Mouse (Mus musculus) hindbrain, embryonic 13.5 days (tissue): ENCODE measurements around the gene Srp72. TPM values are rescaled to one million over a fixed set of nuclear protein-coding genes. Genes with fewer than 3 reads are reported as not detected.
"Not testable (repeated sequence)": the region's sequence is repeated elsewhere in the genome, so short reads cannot be mapped to it uniquely, and the experiment has no call there.

Source experiments
- ATAC-seq: fragments of 200-750 bp; cut with Nextera tagmentation; 2 replicates; pipeline ENCODE4 v1.8.0; 2017; ENCODE audit warnings: moderate TSS enrichment; ENCODE audit not compliant: low FRiP score
- H3K27ac ChIP-seq: fragments of 300-500 bp; sonication (generic); 2 replicates; pipeline ENCODE4 v1.5.1; 2015; ENCODE audit warnings: inconsistent platforms, mild to moderate bottlenecking, moderate library complexity
- H3K27me3 ChIP-seq: fragments of 300-500 bp; sonication (generic); 2 replicates; pipeline ENCODE4 v1.6.1; 2015; ENCODE audit warnings: mild to moderate bottlenecking, inconsistent platforms
- H3K36me3 ChIP-seq: fragments of 300-500 bp; sonication (generic); 2 replicates; pipeline ENCODE4 v1.6.1; 2015; ENCODE audit warnings: mild to moderate bottlenecking, inconsistent platforms
- H3K4me1 ChIP-seq: fragments of 300-500 bp; sonication (generic); replicated peaks from 2 replicates; pipeline ENCODE4 v1.6.1; 2015; ENCODE audit warnings: inconsistent platforms
- H3K4me2 ChIP-seq: fragments of 300-500 bp; sonication (generic); 2 replicates; pipeline ENCODE4 v1.6.1; 2015; ENCODE audit warnings: inconsistent platforms, mild to moderate bottlenecking, moderate library complexity
- H3K4me3 ChIP-seq: fragments of 300-500 bp; sonication (generic); 2 replicates; pipeline ENCODE4 v1.5.1; 2015; ENCODE audit warnings: mild to moderate bottlenecking, inconsistent platforms
- H3K9ac ChIP-seq: fragments of 300-500 bp; sonication (generic); 2 replicates; pipeline ENCODE4 v1.6.1; 2015; ENCODE audit warnings: mild to moderate bottlenecking, inconsistent platforms
- H3K9me3 ChIP-seq: fragments of 300-500 bp; sonication (generic); 2 replicates; pipeline ENCODE4 v1.6.1; 2016; ENCODE audit warnings: inconsistent platforms
- WGBS: fragments of 180-500 bp; shearing (Covaris S2); methylation state at CpG from one replicate; pipeline ENCODE4 v1.1.7; 2015; 5-methylcytosine and 5-hydroxymethylcytosine counted together
- polyA plus RNA-seq: library from polyadenylated mRNA; unstranded; fragments of >200 nt; fragmentation: Nextera tagmentation; extraction: Ambion mirVana; gene quantifications from 2 replicates; pipeline ENCODE4 v1.2.1, GENCODE M21; 2015

Gene Srp72
- polyA plus RNA-seq, 1 experiment from 2014 or later = 80.3 TPM

- WGBS = 88% methylated on average over 3 of the region's 3 CpGs
- Histone ChIP-seq H3K36me3 (no peaks in the 10 kb centered on the region), H3K9ac (no peak overlapping the region), H3K9me3 (no peaks in the 10 kb centered on the region), H3K4me3 (no peak overlapping the region), H3K27ac (no peak overlapping the region), H3K4me2 (no peak overlapping the region), H3K27me3 (no peaks in the 10 kb centered on the region), H3K4me1 (no peaks in the 10 kb centered on the region)
- ATAC-seq = no peak
Measured at GRCm38 (mm10) chr5:77028034-77028433, 53.6 kb downstream of the Srp72 start.

- WGBS = 82% methylated on average over 5 of the region's 5 CpGs
- H3K4me1 ChIP-seq = no peaks in the 10 kb centered on the region
Measured at GRCm38 (mm10) chr5:77029735-77030134, 55.3 kb downstream of the Srp72 start.

GRCm38 (mm10) chr5:77035101-77035500 is 60.6 kb downstream of the Srp72 start:
- not testable (repeated sequence) for H3K9ac ChIP-seq, H3K9me3 ChIP-seq, H3K27ac ChIP-seq, H3K36me3 ChIP-seq, H3K27me3 ChIP-seq, H3K4me1 ChIP-seq, ATAC-seq, H3K4me2 ChIP-seq, H3K4me3 ChIP-seq

More at GRCm38 (mm10) chr5:77029735-77030134, 55.3 kb downstream of the Srp72 start:
- Histone ChIP-seq H3K4me2 (no peak overlapping the region), H3K27ac (no peak overlapping the region), H3K4me3 (no peak overlapping the region), H3K36me3 (no peaks in the 10 kb centered on the region), H3K27me3 (no peaks in the 10 kb centered on the region), H3K9ac (no peak overlapping the region), H3K9me3 (no peaks in the 10 kb centered on the region)
- no peak for ATAC-seq

GRCm38 (mm10) chr5:77038451-77038850 is 64.0 kb downstream of the Srp72 start:
- H3K4me3 ChIP-seq = no peak overlapping the region
- WGBS = 92% methylated on average over 10 of the region's 10 CpGs
- no peaks in the 10 kb centered on the region for H3K27me3 ChIP-seq
- H3K9ac ChIP-seq = no peak overlapping the region
- H3K4me2 ChIP-seq = no peak overlapping the region
- H3K36me3 ChIP-seq = no peaks in the 10 kb centered on the region
- H3K27ac ChIP-seq = no peak overlapping the region
- H3K9me3 ChIP-seq = no peaks in the 10 kb centered on the region
- no peaks in the 10 kb centered on the region for H3K4me1 ChIP-seq
- no peak for ATAC-seq

- no peaks in the 10 kb centered on the region for H3K9me3 ChIP-seq
- H3K9ac ChIP-seq = no peak overlapping the region
- H3K4me2 ChIP-seq = no peak overlapping the region
- H3K4me1 ChIP-seq = no peaks in the 10 kb centered on the region
- H3K27me3 ChIP-seq = no peaks in the 10 kb centered on the region
- no peak overlapping the region for H3K27ac ChIP-seq
- no peak overlapping the region for H3K4me3 ChIP-seq
- H3K36me3 ChIP-seq = no peaks in the 10 kb centered on the region
- no peak for ATAC-seq
Measured at GRCm38 (mm10) chr5:77039391-77039790, 64.9 kb downstream of the Srp72 start.

GRCm38 (mm10) chr5:77044362-77044761 is 69.9 kb downstream of the Srp72 start:
- Histone ChIP-seq H3K4me1 (no peaks in the 10 kb centered on the region), H3K27me3 (no peaks in the 10 kb centered on the region), H3K4me2 (no peak overlapping the region), H3K9ac (no peak overlapping the region), H3K9me3 (no peaks in the 10 kb centered on the region), H3K27ac (no peak overlapping the region), H3K4me3 (no peak overlapping the region), H3K36me3 (no peaks in the 10 kb centered on the region)
- 77% methylated on average over 5 of the region's 5 CpGs for WGBS
- no peak for ATAC-seq

Other genes starting within 250 kb of the Srp72 start
- gene Aasdh, start 69.2 kb upstream of the Srp72 start, polyA plus RNA-seq = 19.6 and 21.3 TPM in 2 replicates
- gene Paics, start 23.4 kb upstream of the Srp72 start, polyA plus RNA-seq = 174 and 178 TPM in 2 replicates
- gene Ppat, start 23.1 kb upstream of the Srp72 start, polyA plus RNA-seq = 12.1 and 13.0 TPM in 2 replicates
- gene Arl9, start 29.4 kb downstream of the Srp72 start, polyA plus RNA-seq = 0.35 TPM in 1 of 2 replicates, not detected in the other
- 0.32 and 1.0 TPM in 2 replicates for gene Thegl, start 41.3 kb downstream of the Srp72 start, polyA plus RNA-seq
- 4.4 and 6.4 TPM in 2 replicates for gene Hopx, start 140.4 kb downstream of the Srp72 start, polyA plus RNA-seq
- 1.1 and 2.4 TPM in 2 replicates for gene Spink2, start 236.8 kb downstream of the Srp72 start, polyA plus RNA-seq